Mouse (Mus musculus) lung, postnatal 0 days (tissue): ENCODE results near the gene Pcgf3.

ENCODE experiments used
- CTCF ChIP-seq: IDR thresholded peaks from 2 replicates; pipeline ENCODE4 v1.5.1; 2016; ENCODE audit warnings: antibody characterized with exemption, mild to moderate bottlenecking
- EP300 ChIP-seq: IDR thresholded peaks from 2 replicates; pipeline ENCODE4 v1.6.1; 2016; ENCODE audit warnings: antibody characterized with exemption, mild to moderate bottlenecking, control low read depth

- TF ChIP-seq EP300 (no peak), CTCF (no peak)
Measured at GRCm38 (mm10) chr5:108521896-108522295, 60.9 kb downstream of the Pcgf3 start.
